Mouse (Mus musculus) spleen, embryonic (tissue): ENCODE results near the gene Tab2.
"Not testable (repeated sequence)": the region's sequence is repeated elsewhere in the genome, so short reads cannot be mapped to it uniquely, and the experiment has no call there.

ENCODE experiments used
- CTCF ChIA-PET: fragments of 350-600 bp; sonication (Branson Sonifier 250); formaldehyde crosslinking; loops from one replicate; lab custom pipeline; 2022; lab: Charles Lee

Tab2 gene

DNA sequence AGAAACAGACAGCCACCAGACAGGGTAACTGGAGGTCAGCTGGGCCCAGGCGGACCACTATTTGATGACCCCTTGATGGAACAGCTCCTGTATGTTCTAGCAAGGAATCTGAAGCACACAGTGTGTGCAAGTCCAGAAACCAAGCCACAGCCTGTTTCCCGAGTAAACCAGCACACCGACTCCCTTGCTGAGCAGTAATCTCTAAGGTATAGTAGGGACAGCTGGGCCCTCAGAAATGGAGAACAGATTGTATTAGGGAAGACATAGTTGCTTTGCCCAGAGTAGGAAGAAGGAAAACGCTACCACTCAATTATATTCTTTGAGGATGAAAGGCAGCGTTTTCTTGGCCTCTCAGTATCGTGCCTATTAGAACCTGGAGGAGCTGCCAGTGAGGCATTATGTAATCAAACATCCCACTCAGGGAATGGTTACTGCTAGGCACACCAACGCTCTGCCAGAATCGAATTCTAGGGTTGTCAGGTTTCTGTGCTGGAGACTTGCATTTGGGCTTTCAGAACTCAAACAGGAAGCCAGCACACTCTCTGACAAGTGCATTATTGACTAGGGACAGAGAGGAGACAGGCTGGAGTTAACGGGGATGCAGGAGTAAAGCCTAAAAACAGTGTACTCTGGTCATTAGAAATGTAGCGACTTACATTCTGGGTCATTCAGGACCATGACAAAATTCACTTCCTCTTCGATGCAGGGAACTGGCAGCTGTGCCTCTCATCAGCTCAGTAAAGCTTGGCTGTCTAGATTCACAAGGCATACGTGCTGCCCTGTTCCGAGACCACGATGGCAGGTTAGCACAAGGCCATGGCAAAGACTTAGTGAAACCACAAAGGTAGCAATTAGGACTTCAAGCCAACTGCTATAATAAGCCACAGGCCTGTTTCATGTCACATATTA, 55.1 kb downstream of the Tab2 start:
- CTCF ChIA-PET, result no interaction called here

DNA sequence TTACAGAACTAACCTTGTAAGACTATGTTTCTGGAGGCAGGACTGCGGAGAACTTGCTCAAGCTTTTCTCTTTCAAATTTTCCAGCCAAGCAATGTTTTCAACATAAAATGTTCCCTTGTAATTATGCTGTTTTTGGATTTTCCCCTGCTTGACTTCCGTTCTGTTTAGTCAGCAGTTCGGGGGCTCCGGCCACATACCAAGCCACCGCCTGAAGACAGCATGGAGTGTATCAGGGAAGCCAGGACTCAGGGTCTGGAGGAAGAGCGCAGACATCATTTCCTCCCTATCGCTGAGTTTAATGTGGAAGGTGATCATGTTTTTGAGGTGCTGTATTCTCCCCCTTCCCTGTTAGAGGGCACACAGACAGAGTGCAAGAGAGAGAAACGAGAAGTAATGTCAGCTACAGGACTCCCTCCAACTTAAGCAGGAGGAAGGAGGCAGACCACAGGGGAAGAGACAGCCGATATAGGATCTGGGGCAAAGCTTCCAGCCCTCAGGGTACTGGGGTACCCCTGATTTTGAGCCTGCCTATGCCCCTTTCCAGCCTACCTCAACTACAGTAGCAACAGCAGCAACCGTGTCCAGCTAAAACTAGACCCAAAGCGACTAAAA, 67.7 kb downstream of the Tab2 start:
- CTCF ChIA-PET, result no interaction called here

DNA sequence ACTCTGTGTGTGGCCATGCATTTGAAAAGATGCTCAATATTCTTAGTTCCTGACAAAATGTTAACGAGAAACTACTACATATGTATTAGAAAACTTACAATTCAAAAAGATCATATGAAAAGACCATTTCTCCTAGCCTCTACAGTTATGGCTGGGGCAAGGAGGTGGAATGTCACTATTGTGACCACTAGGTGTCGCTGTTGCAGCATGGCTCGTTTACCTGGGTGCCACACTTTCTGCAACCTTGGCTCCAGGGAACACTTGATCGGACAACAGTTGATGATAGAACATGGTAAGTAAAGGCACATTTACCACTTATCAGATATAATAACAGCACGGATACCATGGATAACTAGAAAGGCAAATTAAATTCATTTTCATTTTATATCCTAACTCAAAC, 72.5 kb downstream of the Tab2 start:
- CTCF ChIA-PET, result no interaction called here

DNA sequence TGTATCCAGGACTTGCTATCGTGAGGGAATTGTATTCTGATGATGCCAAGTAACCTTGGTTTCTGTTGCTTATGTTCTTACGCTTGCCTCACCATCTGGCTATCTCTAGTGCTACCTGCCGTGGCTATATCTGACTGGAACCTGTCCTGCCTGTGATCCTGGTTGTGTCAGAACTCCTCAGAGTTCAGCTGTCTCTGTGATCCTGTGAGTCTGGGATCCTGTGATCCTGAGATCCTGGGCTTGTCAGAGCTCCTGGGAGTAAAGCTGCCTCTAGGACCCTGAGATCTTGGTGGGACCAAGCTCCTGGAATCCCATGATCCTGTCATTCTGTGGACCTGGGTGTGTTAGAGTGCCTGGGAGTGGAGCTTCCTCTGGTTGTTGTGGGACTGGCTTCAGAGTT, 74.1 kb downstream of the Tab2 start:
- CTCF ChIA-PET, result no interaction called here

DNA sequence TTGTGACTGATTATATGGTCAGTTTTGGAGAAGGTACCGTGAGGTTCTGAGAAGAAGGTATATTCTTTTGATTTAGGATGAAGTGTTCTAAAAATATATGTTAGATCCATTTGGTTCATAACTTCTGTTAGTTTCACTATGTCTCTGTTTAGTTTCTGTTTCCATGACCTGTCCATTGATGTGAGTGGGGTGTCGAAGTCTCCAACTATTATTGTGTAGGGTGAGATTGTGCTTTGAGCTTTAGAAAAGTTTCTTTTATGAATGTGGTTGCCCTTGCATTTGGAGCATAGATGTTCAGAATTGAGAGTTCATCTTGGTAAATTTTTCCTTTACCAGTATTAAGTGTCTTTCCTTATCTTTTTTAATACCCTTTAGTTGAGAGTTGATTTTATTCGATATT, 75.7 kb downstream of the Tab2 start:
- CTCF ChIA-PET, result not testable (repeated sequence)

DNA sequence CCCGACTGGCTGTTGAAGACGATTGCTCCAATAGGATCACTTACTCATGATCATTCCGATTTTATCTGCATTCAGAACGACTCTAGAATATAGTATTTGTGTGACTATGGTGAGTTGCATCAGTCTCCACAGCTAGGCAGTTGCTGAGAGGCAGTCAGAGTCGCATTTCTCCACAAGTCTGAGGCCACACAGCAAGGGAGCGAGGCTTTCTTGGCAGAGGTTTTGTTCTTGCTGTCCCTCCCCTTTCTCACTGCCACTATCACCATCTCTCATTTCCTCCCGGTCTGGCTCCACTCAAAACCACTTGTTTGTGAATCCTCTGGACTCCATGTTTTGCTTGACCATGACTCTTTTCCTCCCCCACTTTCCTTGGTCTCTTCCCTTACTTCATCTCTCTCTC, 81.8 kb downstream of the Tab2 start:
- CTCF ChIA-PET, result no interaction called here

DNA sequence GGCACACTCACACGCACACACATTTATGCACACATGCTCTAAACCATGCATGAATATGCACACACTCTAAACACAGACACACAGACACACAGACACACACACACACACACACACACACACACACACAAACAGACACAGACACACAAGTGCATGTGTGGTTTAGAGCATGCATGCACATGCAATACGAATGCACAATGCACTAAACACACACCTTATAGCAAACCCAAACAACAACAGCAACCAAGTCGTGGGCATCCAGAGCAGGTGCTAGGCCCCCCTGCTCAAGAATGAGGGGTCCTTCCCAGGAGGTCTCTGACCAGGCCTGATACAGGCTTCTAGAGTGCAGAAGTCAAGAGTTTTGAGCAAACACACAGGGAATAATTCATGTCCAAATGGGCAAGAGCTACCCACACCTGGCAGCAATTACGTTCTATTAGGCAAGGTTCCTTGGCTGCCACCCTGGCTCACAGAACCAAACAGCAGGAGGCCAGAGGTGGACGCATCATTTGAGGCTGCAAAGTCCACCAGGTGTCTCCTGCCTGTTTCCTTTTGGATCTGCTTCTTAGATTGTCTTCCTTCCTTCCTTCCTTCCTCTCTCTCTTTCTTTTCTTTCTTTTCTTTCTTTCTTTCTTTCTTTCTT, 84.5 kb downstream of the Tab2 start:
- CTCF ChIA-PET, result interaction anchor here (0.6 to 0.7 kb wide), 2 partner anchors 18 to 262 kb away, joined by 6 to 18 read pairs; no protein-coding TSS in a partner anchor

DNA sequence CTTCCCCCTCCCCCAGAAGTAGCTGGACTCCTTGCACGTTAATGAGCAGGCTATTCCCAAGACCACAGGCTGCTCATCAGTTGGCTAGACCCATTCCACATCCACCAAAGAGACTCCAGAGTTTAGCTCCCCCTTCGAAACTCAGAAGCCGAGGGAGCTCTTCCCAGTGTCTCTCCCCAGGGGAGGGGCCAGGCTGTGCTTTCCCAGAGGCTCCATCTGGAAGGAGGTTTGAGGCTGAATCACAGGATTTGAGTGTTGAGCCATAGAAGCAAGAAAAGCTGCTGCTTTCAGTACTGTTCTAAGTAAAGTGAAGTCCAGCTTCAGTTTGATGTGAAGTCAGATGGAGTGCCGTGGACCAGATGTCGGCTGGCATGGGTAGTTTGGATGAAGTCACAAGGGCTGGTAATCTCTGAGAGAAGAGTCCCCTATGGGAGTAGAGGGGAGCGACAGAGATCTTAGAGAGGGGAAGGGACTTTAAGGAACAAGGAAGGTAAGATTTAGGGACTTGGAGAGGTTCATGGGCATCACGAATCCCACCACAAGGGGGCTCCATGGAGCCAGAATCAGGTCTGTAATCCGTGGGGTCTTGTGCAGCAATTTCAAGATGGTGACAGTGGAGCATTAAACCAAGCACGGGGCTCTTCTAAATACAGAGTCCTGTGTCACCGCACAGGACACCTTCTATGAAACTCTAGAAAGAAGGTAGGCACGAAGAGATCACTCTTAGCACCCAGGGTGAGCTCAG, 85.3 kb downstream of the Tab2 start:
- CTCF ChIA-PET, result interaction anchor here (0.6 kb wide), 2 partner anchors 39 to 263 kb away, joined by 5 to 6 read pairs; no protein-coding TSS in a partner anchor

DNA sequence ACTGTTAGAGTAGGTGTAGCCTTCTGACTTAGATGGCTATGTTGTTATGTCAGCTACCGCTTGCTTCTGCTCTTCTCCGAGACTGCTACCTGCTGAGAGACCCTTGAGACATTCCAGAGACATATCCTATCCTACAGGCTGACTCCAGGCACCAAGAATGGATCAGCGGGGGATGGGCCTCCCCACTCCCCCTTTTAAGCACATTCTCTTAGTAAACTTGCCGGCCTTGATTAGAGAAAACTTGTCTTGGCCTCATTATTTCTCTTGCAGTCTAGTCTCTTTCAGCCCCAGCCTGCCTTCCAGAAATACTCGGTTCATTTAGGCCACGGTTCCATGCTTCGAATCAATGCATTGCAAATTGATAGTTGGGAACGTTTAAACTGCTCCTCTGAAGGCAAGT, 86.3 kb downstream of the Tab2 start:
- CTCF ChIA-PET, result interaction anchor here (0.8 kb wide), 1 partner anchor 13 kb away, joined by 8 read pairs; no protein-coding TSS in a partner anchor

DNA sequence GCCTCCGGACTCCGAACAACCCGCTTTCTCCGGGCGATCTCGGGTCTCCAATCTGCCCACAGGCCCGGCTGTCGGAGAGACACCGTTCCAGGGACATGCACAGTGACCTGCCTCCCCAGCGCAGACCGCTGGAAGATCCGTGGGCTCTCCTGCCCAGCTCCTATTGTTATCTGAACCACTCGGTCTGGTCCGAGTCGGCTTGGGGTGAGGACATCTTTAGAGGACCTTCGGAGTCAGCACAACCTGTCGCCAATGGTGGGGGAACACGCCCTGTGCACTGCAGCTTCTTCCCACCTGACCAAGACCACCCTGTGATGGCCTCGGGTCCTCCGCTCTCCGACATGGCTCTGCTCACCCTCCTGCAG, 88.4 kb downstream of the Tab2 start:
- CTCF ChIA-PET, result interaction anchor here (0.6 to 0.7 kb wide), 2 partner anchors 36 to 289 kb away, joined by 3 to 9 read pairs; no protein-coding TSS in a partner anchor

DNA sequence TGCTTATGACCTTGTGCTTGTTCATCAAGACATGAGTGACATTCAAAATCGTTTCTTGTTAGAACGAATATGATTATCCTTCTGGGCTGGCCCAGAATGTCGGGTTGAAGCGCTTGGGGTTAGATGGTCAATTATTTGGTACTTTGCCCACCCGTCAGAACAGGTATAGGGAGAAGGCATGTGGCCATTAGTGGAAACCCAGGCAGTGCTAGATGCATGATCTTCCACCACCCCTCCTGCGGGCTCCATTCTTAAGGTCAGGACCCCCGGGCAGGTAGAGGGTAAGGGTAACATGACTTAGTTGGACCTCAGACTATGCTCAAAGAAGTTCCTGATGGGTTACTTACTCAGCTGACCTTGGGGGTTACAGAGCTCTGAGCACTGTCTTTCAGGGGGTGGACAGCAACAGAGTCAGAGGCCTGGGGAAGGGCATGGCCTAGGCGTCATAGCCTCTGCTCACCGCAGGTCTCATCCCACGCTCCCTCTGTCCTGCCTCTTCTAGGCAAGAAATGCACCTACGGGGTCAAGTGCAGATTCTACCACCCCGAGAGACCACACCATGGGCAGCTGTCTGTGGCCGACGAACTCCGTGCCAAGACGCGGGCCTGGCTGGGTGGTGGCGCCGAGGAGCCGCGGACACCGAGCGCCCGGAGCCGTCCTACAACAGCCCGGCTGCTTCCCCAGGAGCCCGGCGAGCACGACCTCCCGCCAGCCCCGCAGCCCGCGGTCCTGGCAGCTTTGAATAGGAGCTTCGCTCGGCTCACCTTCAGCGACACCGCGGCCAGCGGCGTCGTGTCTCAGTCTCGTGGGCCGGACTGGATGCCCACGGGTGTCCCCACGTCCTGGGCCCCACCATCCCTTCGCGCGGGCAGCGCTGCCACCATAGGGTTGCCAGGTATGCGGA, 89.0 kb downstream of the Tab2 start:
- CTCF ChIA-PET, result interaction anchor here (0.6 to 0.7 kb wide), 2 partner anchors 36 to 289 kb away, joined by 3 to 9 read pairs; no protein-coding TSS in a partner anchor

DNA sequence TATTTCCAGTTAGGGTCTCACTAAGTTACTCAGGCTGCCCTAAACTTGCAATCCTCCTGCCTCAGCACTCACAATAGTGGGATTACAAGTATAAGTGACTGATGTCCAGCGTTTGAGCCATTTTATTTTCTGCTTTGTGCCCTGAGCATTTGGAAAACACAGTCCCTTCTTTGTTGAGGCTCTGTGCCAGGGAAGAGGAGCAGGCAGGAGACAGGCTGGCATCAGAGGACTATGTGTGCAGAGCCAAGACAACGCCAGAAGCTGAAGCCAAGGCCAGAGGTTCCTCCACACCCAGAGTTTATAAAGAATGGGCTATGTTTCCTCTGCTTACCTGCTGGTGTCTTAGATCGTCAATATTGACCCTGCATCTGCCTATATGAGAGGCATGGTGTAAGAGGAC, 91.2 kb downstream of the Tab2 start:
- CTCF ChIA-PET, result no interaction called here

DNA sequence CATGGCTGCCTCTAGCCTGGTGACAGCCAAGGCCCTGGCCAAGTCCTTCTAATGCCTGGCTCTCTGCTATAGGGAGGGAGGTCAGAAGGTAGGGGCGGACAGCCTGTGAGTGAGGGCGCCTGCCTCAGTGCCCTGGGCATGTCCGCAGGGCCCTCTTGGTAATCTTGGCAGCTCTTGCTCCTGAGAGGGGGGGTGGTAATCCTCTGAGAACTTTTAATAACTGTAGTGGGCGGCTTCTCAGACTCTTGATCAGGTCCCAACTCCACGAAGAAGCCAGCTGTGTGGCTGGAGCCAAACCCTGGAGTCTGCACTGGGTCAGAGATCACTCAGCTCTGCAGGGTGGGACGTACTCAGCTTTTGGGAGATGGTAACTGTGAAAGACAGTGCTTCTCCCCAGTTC, 91.8 kb downstream of the Tab2 start:
- CTCF ChIA-PET, result no interaction called here

DNA sequence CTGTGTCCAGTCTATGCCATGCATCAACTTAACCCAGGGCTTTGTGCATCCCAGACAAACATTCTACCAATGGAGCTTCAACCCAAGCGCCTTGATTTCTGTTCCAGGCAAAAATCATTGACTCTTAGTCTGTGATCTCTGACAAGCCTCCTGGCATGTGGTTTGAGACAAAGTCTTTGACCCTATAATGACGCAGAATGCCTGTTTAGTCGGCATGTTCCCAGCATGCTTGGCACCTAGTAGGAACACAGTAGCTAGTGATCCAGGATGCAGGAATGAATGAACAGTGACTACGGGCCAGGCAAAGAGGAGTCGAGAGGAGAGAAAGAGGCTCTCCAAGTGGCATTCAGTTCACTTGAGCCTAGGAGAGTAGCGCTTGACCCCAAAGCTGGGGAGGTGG, 92.6 kb downstream of the Tab2 start:
- CTCF ChIA-PET, result interaction anchor here (0.5 kb wide), 1 partner anchor 19 kb away, joined by 6 read pairs; no protein-coding TSS in a partner anchor

DNA sequence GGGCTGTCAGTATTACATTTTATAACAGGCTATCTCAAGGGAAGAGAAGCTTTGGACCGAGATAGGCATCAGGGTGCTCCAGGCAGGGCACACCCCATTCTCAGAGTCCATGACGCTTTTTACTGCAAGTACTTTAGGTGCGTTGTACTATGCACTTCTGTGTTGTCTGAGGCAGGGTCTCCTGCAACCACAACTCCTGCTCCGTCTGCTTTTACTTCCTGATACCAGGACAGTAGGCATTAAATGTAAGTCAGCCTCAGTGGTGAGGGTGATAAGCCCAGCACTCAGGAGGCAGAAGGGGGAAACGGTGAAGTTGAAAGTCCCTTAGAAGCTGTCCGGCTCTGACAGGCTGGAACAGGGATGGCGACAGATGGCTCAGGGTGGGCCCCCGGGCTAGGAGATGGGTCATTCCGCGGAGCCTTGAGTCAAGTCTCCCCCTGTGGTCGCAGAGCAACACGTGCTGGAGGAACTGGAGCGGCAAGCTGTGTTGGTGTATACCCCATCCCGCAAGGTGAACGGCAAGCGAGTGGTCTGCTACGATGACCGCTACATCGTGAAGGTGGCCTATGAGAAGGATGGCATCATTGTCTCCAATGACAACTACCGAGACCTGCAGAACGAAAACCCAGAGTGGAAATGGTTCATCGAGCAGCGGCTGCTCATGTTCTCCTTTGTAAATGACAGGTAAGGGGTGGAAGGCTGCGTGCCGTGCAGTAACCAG, 93.9 kb downstream of the Tab2 start:
- CTCF ChIA-PET, result no interaction called here

DNA sequence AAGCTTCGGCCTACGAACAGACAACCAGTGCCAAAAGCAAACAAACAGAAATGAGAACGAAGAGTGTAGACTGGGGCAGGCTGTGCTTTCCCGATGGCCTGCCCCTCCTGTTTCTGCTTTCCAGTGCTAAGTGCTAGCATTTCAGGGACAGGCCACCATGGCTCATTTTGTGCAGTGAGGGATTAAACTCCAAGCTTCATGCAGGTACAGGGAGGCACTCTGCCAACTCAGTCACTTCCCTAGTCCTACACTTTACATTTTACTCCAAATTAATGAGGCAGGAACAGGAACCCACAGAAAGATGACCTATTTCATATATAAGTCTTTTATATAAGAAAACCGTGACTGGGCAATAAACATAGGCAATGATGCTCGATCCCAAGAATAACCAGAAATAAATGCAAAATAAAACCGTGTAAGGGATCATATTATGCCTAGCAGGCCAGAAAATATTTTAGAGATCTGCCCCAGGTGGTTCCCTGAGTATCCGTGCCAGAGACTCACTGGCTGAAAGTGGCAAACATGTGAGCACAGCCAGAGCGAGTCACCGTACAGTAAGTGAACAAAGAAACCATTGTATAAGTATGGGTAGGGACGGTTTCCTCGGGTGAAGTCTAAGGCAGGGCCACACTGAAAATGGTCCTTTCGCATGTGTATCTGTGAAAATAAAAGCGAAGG, 94.6 kb downstream of the Tab2 start:
- CTCF ChIA-PET, result no interaction called here

DNA sequence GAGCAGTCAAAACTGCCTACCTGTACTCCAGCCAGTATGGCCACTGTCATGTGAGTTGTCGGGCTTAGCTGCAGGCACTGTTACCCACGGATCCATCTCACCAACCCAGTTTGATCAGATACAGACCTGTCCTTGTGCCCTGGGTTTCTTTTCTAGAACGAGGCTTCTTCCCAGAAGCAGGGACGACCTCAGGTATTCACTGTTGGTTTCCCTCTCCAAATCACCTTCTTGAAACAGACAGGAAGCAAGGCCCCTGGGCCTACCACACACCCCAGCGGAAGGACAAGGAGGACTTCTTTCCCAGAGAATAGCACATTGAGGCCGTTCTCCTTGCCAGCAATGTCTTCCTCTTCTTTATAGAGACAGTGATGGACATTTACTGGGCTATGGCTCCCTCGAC, 95.5 kb downstream of the Tab2 start:
- CTCF ChIA-PET, result no interaction called here
